Mouse (Mus musculus) embryonic facial prominence, embryonic 15.5 days (tissue): ENCODE data around the gene Smco3. TPM values are rescaled to one million over a fixed set of nuclear protein-coding genes. Genes with fewer than 3 reads are reported as not detected.

Source experiments
- ATAC-seq: fragments of 200-750 bp; cut with Nextera tagmentation; 2 replicates; pipeline ENCODE4 v1.8.0; 2017; ENCODE audit warnings: low read depth, moderate TSS enrichment; ENCODE audit not compliant: insufficient number of reproducible peaks, low FRiP score, low TSS enrichment
- H3K27ac ChIP-seq: fragments of 300-500 bp; sonication (generic); replicated peaks from 2 replicates; pipeline ENCODE4 v1.5.1; 2015; ENCODE audit warnings: mild to moderate bottlenecking, inconsistent platforms
- H3K27me3 ChIP-seq: fragments of 300-500 bp; sonication (generic); 2 replicates; pipeline ENCODE4 v1.6.1; 2015; ENCODE audit warnings: inconsistent platforms
- H3K36me3 ChIP-seq: fragments of 300-500 bp; sonication (generic); 2 replicates; pipeline ENCODE4 v1.6.1; 2015; ENCODE audit warnings: mild to moderate bottlenecking, inconsistent platforms
- H3K4me1 ChIP-seq: fragments of 300-500 bp; sonication (generic); 2 replicates; pipeline ENCODE4 v1.6.1; 2015; ENCODE audit warnings: inconsistent platforms
- H3K4me2 ChIP-seq: fragments of 300-500 bp; sonication (generic); replicated peaks from 2 replicates; pipeline ENCODE4 v1.6.1; 2015; ENCODE audit warnings: mild to moderate bottlenecking, inconsistent platforms
- H3K4me3 ChIP-seq: fragments of 300-500 bp; sonication (generic); replicated peaks from 2 replicates; pipeline ENCODE4 v1.5.1; 2015; ENCODE audit warnings: mild to moderate bottlenecking, inconsistent platforms
- H3K9ac ChIP-seq: fragments of 300-500 bp; sonication (generic); 2 replicates; pipeline ENCODE4 v1.6.1; 2015; ENCODE audit warnings: inconsistent platforms
- H3K9me3 ChIP-seq: fragments of 300-500 bp; sonication (generic); replicated peaks from 2 replicates; pipeline ENCODE4 v1.6.1; 2016; ENCODE audit warnings: inconsistent platforms
- WGBS: fragments of 180-500 bp; shearing (Covaris S2); methylation state at CpG from one replicate; pipeline ENCODE4 v1.1.7; 2015; 5-methylcytosine and 5-hydroxymethylcytosine counted together
- polyA plus RNA-seq: library from polyadenylated mRNA; unstranded; fragments of >200 nt; fragmentation: Nextera tagmentation; extraction: Ambion mirVana; gene quantifications from 2 replicates; pipeline ENCODE4 v1.2.1, GENCODE M21; 2015

Smco3 gene
- polyA plus RNA-seq, 1 experiment from 2014 or later = 2.1 TPM

DNA sequence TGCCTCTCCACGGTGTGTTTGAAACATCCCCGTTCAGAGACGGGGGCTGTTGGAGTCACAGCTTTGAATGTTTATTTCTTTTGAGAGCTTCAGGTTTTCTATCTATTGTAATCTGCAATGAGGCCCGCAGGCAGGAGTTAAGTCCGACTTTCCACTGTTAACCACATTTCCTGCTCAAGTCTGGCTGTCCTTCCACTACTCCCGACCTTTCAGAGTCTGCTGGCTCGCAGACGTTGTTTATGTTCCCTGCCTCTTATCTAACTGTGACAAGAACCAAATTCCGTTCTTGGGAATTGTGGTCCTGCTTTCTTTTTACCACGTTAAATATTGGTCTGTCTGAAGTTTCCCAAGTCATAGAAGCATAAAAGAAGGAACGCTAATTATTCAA lies 22.6 kb upstream of the Smco3 start:
- 17% methylated on average over 11 of the region's 11 CpGs for WGBS
- Histone ChIP-seq H3K9me3 (no peaks in the 10 kb centered on the region), H3K4me3 (no peak overlapping the region), H3K4me1 (peaks cover 18% of the 10 kb centered on the region), H3K27me3 (no peaks in the 10 kb centered on the region), H3K27ac (peak overlapping the region; percentile 19; the same call in 1 of the 2 replicates), H3K36me3 (no peaks in the 10 kb centered on the region), H3K9ac (no peak overlapping the region), H3K4me2 (peak overlapping the region; percentile 28)
- ATAC-seq = no peak

DNA sequence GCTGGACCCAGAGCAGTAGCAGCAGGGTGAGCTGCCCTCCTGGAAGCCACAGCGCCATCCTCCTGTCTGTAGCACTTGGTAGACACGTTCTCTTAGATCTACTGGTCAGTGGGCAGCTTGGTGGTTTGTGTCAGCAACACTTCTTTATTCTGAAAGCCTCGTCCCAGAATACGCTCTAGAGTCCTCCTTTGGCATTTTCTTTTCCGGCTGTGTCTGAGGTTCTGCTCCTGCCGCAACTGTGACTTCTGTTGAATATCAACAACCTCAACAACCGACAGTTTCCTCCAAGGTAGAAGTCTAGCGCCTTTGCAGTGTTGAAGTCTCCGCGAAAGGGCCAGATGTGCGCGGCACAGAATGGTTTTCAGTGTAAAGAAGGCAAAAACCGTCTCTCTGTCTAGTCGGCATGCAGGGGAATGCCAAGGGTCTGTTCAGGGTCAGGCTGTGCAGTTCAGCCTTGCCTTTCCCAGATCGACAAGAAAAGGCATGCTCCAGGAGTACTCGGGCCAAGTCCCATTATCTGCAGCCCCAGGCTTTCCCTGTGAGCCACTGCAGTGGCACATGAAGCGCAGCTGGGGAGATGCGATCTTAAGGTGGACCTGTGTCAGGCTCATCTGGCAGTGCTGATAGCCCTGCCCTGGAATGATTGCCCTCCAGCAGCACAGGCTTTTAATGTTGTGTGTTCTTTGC lies 22.1 kb upstream of the Smco3 start, which contains the start of gene Art4:
TSS of gene Art4 (minus strand) at position 548 of the 687 bp plus-strand sequence.
- peak within 1 kb of the TSS; percentile 19 for H3K27ac ChIP-seq
- WGBS = 48% methylated on average over 18 of the region's 18 CpGs
- H3K27me3 ChIP-seq = no peaks in the 10 kb centered on the region
- peaks cover 22% of the 10 kb centered on the region for H3K4me1 ChIP-seq
- no peak within 1 kb of the TSS for H3K9ac ChIP-seq
- peak within 1 kb of the TSS; percentile 28 for H3K4me2 ChIP-seq
- no peak; the same call in 1 of the 2 replicates for ATAC-seq
- H3K4me3 ChIP-seq = peak within 1 kb of the TSS; percentile 21
- no peaks in the 10 kb centered on the region for H3K9me3 ChIP-seq
- H3K36me3 ChIP-seq = no peaks in the 10 kb centered on the region

DNA sequence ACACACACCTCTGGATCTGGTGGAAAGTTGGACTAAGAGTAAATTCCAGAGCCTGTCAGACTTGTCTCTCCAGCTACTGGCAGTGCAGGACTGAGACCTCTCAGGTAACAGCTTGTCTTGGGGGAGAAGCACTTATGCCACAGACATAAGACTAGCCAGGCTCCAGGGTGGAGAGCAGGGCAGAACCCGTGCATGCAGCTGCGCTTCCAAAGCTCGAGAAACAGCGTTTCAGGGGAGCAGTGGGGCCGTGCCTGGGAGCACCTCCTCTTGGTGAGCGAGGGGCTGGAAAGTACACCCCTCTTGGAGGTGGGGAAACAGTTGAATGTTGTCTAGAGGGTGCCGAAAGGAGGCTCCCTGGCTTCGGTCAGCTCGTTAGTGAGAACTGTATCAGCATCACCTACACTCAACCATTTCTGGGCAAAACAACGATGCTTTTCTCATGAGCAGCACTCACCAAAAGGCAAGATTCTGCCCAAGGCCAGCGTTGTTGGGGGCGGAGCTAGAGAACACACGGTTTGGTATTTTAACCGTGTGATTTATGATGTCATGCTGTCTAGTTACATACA lies 20.9 kb upstream of the Smco3 start:
- Histone ChIP-seq H3K9ac (no peak overlapping the region), H3K4me1 (peaks cover 20% of the 10 kb centered on the region), H3K4me3 (peak overlapping the region; percentile 17), H3K4me2 (peak overlapping the region; percentile 34), H3K36me3 (no peaks in the 10 kb centered on the region), H3K9me3 (no peaks in the 10 kb centered on the region), H3K27me3 (no peaks in the 10 kb centered on the region), H3K27ac (peak overlapping the region; percentile 80)
- 46% methylated on average over 14 of the region's 14 CpGs for WGBS
- no peak for ATAC-seq

DNA sequence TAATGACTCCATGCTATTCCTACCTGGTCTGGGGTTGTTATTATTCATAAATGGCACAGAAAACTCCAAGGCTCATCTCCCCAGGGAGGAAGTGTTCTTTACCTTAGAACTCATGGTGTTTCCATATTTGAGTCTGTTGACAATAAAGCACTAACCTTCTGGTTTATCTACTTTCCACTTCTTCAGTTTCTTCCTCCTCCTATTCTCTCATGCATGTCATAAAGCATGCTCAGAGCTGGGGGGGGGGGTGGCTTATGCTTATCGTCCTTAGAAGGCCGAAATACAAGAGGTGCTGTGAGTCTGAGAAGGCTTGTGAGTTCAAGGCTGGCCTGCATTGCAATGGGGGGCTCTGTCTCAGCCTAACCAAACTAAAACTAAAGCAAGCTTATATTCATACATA lies 19.9 kb upstream of the Smco3 start:
- Histone ChIP-seq H3K4me3 (no peak overlapping the region), H3K36me3 (no peaks in the 10 kb centered on the region), H3K9ac (no peak overlapping the region), H3K27me3 (no peaks in the 10 kb centered on the region), H3K9me3 (no peaks in the 10 kb centered on the region), H3K4me1 (peaks cover 19% of the 10 kb centered on the region), H3K4me2 (no peak overlapping the region), H3K27ac (no peak overlapping the region)
- WGBS = 80% methylated on average over 2 of the region's 2 CpGs
- ATAC-seq = no peak

GRCm38 (mm10) chr6:136854361-136854781 lies 19.1 kb upstream of the Smco3 start:
- Histone ChIP-seq H3K36me3 (no peaks in the 10 kb centered on the region), H3K4me3 (no peak overlapping the region), H3K4me1 (peaks cover 19% of the 10 kb centered on the region), H3K4me2 (no peak overlapping the region), H3K9ac (no peak overlapping the region), H3K27ac (no peak overlapping the region), H3K9me3 (no peaks in the 10 kb centered on the region), H3K27me3 (no peaks in the 10 kb centered on the region)
- no peak for ATAC-seq
- WGBS = 81% methylated on average over 11 of the region's 11 CpGs

DNA sequence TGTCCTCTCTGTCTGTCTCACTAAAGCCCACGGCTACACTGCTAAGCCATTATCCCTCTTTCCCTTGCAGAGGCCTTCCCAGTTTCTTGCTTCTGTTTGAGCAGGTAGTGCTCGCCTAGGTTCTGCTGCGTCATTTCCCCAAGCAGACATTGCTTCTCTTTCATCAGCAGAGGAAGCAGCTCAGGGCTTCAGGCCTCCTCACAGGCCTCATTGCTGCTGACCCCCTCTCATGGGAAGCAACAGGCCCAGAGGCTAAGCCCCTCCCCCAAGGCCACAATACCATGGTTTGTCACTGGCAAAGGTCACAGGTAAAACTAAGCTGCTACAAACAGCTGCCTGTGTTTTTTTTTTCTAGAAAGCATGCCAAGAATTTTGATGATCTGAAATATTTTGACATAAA lies 17.5 kb upstream of the Smco3 start:
- no peaks in the 10 kb centered on the region for H3K9me3 ChIP-seq
- no peak overlapping the region for H3K9ac ChIP-seq
- no peak overlapping the region for H3K4me2 ChIP-seq
- no peaks in the 10 kb centered on the region for H3K36me3 ChIP-seq
- WGBS = 27% methylated on average over 3 of the region's 3 CpGs
- H3K4me1 ChIP-seq = peaks cover 17% of the 10 kb centered on the region
- no peak overlapping the region for H3K4me3 ChIP-seq
- H3K27me3 ChIP-seq = no peaks in the 10 kb centered on the region
- no peak for ATAC-seq
- H3K27ac ChIP-seq = peak overlapping the region; percentile 66

DNA sequence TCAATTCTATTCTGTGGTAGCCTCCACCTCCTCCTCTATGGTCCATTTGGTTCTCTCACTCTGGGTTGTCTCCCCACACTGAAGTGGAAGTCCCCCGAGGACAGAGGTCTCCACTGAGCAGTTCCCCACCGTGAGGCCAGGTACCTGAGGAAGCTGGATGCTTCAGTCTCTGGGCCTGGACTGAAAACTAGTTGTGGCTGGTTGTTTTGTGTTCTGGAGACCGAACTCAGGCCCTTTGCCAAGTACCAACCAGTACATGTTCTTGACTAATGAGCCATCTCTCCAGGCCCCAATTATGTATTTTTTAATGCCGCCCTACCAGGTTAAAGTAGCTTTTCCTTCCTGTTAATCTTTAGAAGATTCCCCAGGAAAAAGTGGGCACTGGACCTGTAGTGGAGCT lies 17.1 kb upstream of the Smco3 start:
- Histone ChIP-seq H3K4me3 (no peak overlapping the region), H3K9ac (no peak overlapping the region), H3K4me1 (peaks cover 13% of the 10 kb centered on the region), H3K4me2 (no peak overlapping the region), H3K36me3 (no peaks in the 10 kb centered on the region), H3K27ac (peak overlapping the region; percentile 66), H3K9me3 (no peaks in the 10 kb centered on the region), H3K27me3 (no peaks in the 10 kb centered on the region)
- 57% methylated on average over 4 of the region's 4 CpGs for WGBS
- no peak for ATAC-seq

DNA sequence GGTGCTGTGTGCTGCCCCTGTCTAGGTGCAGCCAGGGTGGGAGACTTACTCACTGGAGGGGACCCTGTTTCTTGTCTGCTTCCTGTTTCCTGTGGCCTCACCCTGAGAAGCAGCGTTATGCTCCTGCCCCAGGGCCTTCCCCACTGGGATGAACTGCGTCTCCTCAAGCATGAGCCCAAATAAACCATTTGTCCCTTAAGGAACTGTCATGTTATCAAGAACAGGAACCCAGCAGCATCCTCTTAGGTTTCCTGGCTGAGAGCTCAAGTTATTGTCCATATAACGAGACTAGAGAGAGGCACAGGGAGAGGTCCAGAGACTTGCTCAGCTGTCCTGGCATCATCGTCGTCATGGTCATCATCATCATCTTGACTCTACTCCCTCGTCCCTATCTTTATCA lies 15.0 kb upstream of the Smco3 start:
- H3K9me3 ChIP-seq = no peaks in the 10 kb centered on the region
- H3K4me2 ChIP-seq = no peak overlapping the region
- WGBS = 69% methylated on average over 6 of the region's 6 CpGs
- peaks cover 5% of the 10 kb centered on the region for H3K4me1 ChIP-seq
- H3K9ac ChIP-seq = no peak overlapping the region
- H3K27me3 ChIP-seq = no peaks in the 10 kb centered on the region
- no peaks in the 10 kb centered on the region for H3K36me3 ChIP-seq
- ATAC-seq = no peak
- H3K4me3 ChIP-seq = no peak overlapping the region
- no peak overlapping the region for H3K27ac ChIP-seq

GRCm38 (mm10) chr6:136848971-136849370 lies 13.7 kb upstream of the Smco3 start:
- Histone ChIP-seq H3K27me3 (no peaks in the 10 kb centered on the region), H3K36me3 (no peaks in the 10 kb centered on the region), H3K4me1 (peaks cover 5% of the 10 kb centered on the region), H3K4me2 (no peak overlapping the region), H3K9me3 (no peaks in the 10 kb centered on the region), H3K27ac (no peak overlapping the region), H3K9ac (no peak overlapping the region), H3K4me3 (no peak overlapping the region)
- no peak for ATAC-seq
- WGBS = 85% methylated on average over 5 of the region's 5 CpGs

GRCm38 (mm10) chr6:136848399-136848798 lies 13.1 kb upstream of the Smco3 start:
- H3K27me3 ChIP-seq = no peaks in the 10 kb centered on the region
- no peak overlapping the region for H3K27ac ChIP-seq
- H3K4me1 ChIP-seq = peaks cover 5% of the 10 kb centered on the region
- WGBS = 92% methylated on average over 8 of the region's 8 CpGs
- no peak overlapping the region for H3K4me3 ChIP-seq
- H3K9ac ChIP-seq = no peak overlapping the region
- H3K9me3 ChIP-seq = no peaks in the 10 kb centered on the region
- no peak overlapping the region for H3K4me2 ChIP-seq
- H3K36me3 ChIP-seq = no peaks in the 10 kb centered on the region
- ATAC-seq = no peak

GRCm38 (mm10) chr6:136847790-136848189 lies 12.5 kb upstream of the Smco3 start:
- no peak overlapping the region for H3K9ac ChIP-seq
- H3K4me1 ChIP-seq = peaks cover 3% of the 10 kb centered on the region
- no peak overlapping the region for H3K27ac ChIP-seq
- H3K9me3 ChIP-seq = no peaks in the 10 kb centered on the region
- no peaks in the 10 kb centered on the region for H3K27me3 ChIP-seq
- H3K4me3 ChIP-seq = no peak overlapping the region
- 30% methylated on average over 2 of the region's 2 CpGs for WGBS
- H3K4me2 ChIP-seq = no peak overlapping the region
- ATAC-seq = no peak
- H3K36me3 ChIP-seq = no peaks in the 10 kb centered on the region

- ATAC-seq = no peak
- WGBS = 88% methylated on average over 3 of the region's 3 CpGs
- H3K27ac ChIP-seq = no peak overlapping the region
Observed at GRCm38 (mm10) chr6:136847267-136847666, 12.0 kb upstream of the Smco3 start.

More at GRCm38 (mm10) chr6:136847267-136847666, 12.0 kb upstream of the Smco3 start:
- Histone ChIP-seq H3K4me3 (no peak overlapping the region), H3K4me2 (no peak overlapping the region), H3K27me3 (no peaks in the 10 kb centered on the region), H3K9me3 (no peaks in the 10 kb centered on the region), H3K36me3 (no peaks in the 10 kb centered on the region), H3K4me1 (no peaks in the 10 kb centered on the region), H3K9ac (no peak overlapping the region)
